Mouse (Mus musculus): Measurements from ENCODE around the gene Ppm1d. TPM values are rescaled to one million over a fixed set of nuclear protein-coding genes. Genes with fewer than 3 reads are reported as not detected.

The Ppm1d gene
- polyA plus RNA-seq, 1 experiment from 2014 or later = 8.3 TPM

DNA sequence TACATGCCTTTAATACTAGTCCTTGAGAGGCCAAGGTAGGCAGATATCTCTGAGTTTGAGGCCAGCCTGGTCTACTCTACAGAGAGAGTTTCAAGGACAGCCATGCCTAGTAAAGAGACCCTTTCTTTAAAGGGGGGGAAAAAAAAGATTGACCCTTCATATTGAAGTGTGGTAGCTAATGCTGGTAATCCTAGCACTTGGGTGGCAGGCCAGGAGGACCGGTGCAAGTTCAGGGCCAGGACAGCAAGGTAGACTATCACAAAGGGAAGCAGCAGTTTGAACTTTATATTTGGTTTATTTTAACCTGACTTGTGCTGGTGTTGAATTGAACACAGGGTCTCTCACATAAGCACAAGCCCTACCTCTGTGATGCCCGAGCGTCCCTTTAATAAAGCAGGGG, 2.3 kb downstream of the Ppm1d start:
- WGBS = 82% methylated on average over 3 of the region's 3 CpGs
- Histone ChIP-seq H3K27ac (ENCODE audit: low read length) (no peak overlapping the region), H3K4me1 (ENCODE audit: control insufficient read depth, insufficient read depth, low read length) (peaks cover 9% of the 10 kb centered on the region), H3K9ac (ENCODE audit: low read depth, low read length) (no peak overlapping the region; the same call in 1 of the 2 replicates), H3K4me3 (ENCODE audit: low read length) (no peak overlapping the region; the same call in 1 of the 2 replicates), H3K36me3 (ENCODE audit: control insufficient read depth, insufficient read depth, low read length) (no peaks in the 10 kb centered on the region), H3K27me3 (replicated peaks; ENCODE audit: control insufficient read depth, insufficient read depth, low read length) (no peaks in the 10 kb centered on the region), H3K9me3 (ENCODE audit: control insufficient read depth, low read length) (no peaks in the 10 kb centered on the region), H3K4me2 (ENCODE audit: low read depth, low read length) (peak overlapping the region; percentile 88)
- ATAC-seq = no peak

DNA sequence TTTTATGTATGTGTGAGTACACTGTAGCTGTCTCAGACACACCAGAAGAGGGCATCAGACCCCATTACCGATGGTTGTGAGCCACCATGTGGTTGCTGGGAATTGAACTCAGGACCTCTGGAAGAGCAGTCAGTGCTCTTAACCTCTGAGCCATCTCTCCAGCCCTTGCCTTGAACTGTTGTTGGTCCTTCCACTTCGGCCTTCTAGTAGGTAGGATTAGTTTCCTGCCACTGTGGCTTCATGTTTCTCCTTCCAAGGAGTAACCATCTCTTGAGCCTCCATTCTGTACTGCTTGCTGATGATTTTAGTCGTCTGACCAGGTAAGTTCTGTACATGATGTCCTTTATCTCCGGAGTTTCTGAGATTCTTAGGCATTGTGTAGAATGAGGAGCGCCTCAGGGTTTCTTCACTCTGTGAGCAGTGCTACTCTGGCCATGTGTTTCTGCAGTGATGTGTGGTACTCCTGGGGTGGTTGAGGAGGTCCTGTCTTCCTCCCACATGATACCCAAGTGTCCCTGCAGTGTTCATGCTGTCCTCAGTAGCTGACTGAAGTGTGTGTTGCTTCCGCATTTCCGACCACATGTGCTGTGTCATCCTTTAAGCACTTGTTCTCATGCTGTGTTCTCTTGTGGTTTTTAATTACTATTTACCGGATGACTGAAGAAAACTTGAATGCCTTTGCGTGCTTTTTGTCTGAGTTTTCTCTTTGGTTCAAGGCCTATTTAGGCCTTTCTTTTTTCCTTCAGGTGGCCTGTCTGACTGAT, 12.7 kb downstream of the Ppm1d start:
- H3K4me2 ChIP-seq (ENCODE audit: low read depth, low read length) = no peak overlapping the region
- no peaks in the 10 kb centered on the region for H3K9me3 ChIP-seq (ENCODE audit: control insufficient read depth, low read length)
- no peak for ATAC-seq
- 91% methylated on average over 9 of the region's 9 CpGs for whole genome bisulfite sequencing
- no peaks in the 10 kb centered on the region for H3K36me3 ChIP-seq (ENCODE audit: control insufficient read depth, insufficient read depth, low read length)
- H3K9ac ChIP-seq (ENCODE audit: low read depth, low read length) = no peak overlapping the region
- no peaks in the 10 kb centered on the region for H3K4me1 ChIP-seq (ENCODE audit: control insufficient read depth, insufficient read depth, low read length)
- H3K4me3 ChIP-seq (ENCODE audit: low read length) = no peak overlapping the region
- H3K27me3 ChIP-seq (replicated peaks; ENCODE audit: control insufficient read depth, insufficient read depth, low read length) = no peaks in the 10 kb centered on the region
- H3K27ac ChIP-seq (ENCODE audit: low read length) = no peak overlapping the region

DNA sequence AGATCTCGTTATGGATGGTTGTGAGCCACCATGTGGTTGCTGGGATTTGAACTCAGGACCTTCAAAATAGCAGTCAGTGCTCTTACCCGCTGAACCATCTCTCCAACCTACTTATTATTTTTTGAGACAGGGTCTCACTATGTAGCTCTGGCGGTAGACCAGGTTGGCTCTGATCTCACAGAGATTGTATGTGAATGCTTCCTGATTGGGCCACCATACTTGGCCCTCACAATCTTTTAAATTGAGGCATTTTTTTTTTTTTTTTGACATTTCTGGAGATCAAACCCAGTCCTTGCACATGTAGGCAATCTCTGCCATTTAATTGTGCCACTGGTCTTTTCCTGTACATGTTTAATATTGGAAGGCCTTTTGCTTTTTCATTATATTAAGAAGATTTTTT, 17.7 kb downstream of the Ppm1d start:
- ATAC-seq = no peak
- 93% methylated on average over 3 of the region's 3 CpGs for WGBS
- no peaks in the 10 kb centered on the region for H3K4me1 ChIP-seq (ENCODE audit: control insufficient read depth, insufficient read depth, low read length)
- no peak overlapping the region for H3K27ac ChIP-seq (ENCODE audit: low read length)
- no peak overlapping the region for H3K4me3 ChIP-seq (ENCODE audit: low read length)
- no peak overlapping the region for H3K9ac ChIP-seq (ENCODE audit: low read depth, low read length)
- H3K36me3 ChIP-seq (ENCODE audit: control insufficient read depth, insufficient read depth, low read length) = no peaks in the 10 kb centered on the region
- no peaks in the 10 kb centered on the region for H3K9me3 ChIP-seq (ENCODE audit: control insufficient read depth, low read length)
- H3K4me2 ChIP-seq (ENCODE audit: low read depth, low read length) = no peak overlapping the region
- no peaks in the 10 kb centered on the region for H3K27me3 ChIP-seq (replicated peaks; ENCODE audit: control insufficient read depth, insufficient read depth, low read length)

DNA sequence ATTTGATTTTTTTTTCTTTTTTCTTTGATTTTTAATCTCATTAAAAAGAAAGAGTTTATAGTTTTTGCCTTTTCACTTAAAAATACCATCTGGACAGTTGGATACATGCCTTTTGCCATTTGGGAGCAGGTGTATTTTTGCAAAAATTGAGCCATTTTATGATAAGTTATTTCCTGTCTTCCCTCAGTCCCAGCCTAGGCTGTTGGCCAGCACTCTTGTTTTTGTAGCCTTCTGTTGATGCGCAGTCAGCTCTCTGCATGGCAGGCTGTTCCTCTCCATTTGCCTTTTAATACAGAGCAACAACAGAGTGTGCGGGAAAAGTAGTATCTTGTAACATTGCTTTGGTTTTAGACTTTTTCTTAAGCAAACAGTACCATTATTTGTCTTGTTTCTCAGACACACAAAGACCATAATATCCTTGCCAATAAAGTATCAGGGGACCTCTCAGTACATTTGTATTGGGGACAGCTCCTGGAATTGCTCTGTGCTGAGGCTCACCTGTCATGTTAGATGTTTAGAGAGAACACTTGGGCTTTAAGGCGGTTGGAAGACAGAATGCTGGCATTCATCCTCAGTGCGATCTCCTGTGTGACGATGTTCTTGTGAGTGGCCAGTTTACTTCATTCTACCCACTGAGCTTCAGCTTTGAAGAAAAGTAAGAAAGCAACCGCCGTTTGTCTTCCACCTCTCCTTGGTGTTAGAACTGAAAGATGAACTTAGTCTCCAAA, 18.3 kb downstream of the Ppm1d start:
- 82% methylated on average over 7 of the region's 7 CpGs for WGBS
- H3K9me3 ChIP-seq (ENCODE audit: control insufficient read depth, low read length) = no peaks in the 10 kb centered on the region
- H3K4me2 ChIP-seq (ENCODE audit: low read depth, low read length) = no peak overlapping the region
- H3K4me1 ChIP-seq (ENCODE audit: control insufficient read depth, insufficient read depth, low read length) = no peaks in the 10 kb centered on the region
- no peaks in the 10 kb centered on the region for H3K27me3 ChIP-seq (replicated peaks; ENCODE audit: control insufficient read depth, insufficient read depth, low read length)
- no peak overlapping the region for H3K9ac ChIP-seq (ENCODE audit: low read depth, low read length)
- no peaks in the 10 kb centered on the region for H3K36me3 ChIP-seq (ENCODE audit: control insufficient read depth, insufficient read depth, low read length)
- ATAC-seq = no peak
- H3K4me3 ChIP-seq (ENCODE audit: low read length) = no peak overlapping the region
- no peak overlapping the region for H3K27ac ChIP-seq (ENCODE audit: low read length)

DNA sequence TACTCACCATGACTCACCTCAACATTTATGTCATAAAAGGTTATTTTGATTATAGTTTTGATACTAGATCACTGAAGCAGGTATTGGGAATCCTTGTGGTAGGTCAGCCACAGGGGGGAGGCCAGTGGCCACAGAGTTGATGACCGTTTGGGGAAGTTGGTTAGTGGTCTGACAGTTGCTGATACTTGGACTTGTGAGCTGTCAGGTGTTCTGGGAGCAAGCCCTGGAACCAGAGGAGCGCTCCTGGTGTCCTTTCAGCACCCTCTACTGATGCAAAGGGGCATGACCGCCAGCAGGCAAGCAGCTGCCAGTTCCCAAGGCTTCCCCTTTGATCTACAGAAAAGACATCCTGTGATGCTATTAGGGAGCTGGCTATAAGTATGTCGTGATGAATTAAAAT, 23.7 kb downstream of the Ppm1d start:
- no peaks in the 10 kb centered on the region for H3K27me3 ChIP-seq (replicated peaks; ENCODE audit: control insufficient read depth, insufficient read depth, low read length)
- no peaks in the 10 kb centered on the region for H3K9me3 ChIP-seq (ENCODE audit: control insufficient read depth, low read length)
- 0 out of 2 replicates have a peak, but pooled peaks cover 3% of the 10 kb centered on the region for H3K36me3 ChIP-seq (ENCODE audit: control insufficient read depth, insufficient read depth, low read length)
- no peak overlapping the region for H3K27ac ChIP-seq (ENCODE audit: low read length)
- no peak overlapping the region for H3K9ac ChIP-seq (ENCODE audit: low read depth, low read length)
- ATAC-seq = no peak
- no peaks in the 10 kb centered on the region for H3K4me1 ChIP-seq (ENCODE audit: control insufficient read depth, insufficient read depth, low read length)
- no peak overlapping the region for H3K4me2 ChIP-seq (ENCODE audit: low read depth, low read length)
- no peak overlapping the region for H3K4me3 ChIP-seq (ENCODE audit: low read length)
- WGBS = 51% methylated on average over 4 of the region's 4 CpGs

DNA sequence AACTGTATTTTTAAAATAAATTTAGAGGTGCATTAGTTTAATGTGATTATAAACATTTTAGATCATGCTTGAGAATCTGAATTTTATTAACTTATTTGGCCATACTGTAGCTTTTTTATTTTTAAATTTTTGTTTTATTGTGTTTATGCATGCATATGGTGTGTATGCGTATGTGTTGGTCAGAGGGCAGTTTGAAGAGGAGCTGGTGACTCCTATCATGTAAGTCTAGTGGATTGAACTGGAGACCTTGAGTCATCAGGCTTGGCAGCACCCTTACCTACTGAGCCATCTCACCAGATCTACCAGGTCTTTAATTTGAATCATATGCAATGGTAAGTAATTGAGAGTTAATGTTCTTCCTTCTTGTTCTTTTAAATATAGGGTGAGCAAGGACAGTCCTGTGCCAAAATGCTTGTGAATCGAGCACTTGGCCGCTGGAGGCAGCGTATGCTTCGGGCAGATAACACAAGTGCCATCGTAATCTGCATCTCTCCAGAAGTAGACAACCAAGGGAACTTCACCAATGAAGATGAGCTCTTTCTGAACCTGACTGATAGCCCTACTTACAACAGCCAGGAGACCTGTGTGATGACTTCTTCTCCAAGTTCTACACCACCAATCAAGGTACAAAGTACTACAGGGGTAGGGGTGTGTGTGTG, 28.3 kb downstream of the Ppm1d start:
- Histone ChIP-seq H3K4me2 (ENCODE audit: low read depth, low read length) (no peak overlapping the region), H3K36me3 (ENCODE audit: control insufficient read depth, insufficient read depth, low read length) (0 out of 2 replicates have a peak, but pooled peaks cover 3% of the 10 kb centered on the region), H3K4me1 (ENCODE audit: control insufficient read depth, insufficient read depth, low read length) (no peaks in the 10 kb centered on the region), H3K9ac (ENCODE audit: low read depth, low read length) (no peak overlapping the region), H3K27ac (ENCODE audit: low read length) (no peak overlapping the region), H3K27me3 (replicated peaks; ENCODE audit: control insufficient read depth, insufficient read depth, low read length) (no peaks in the 10 kb centered on the region), H3K4me3 (ENCODE audit: low read length) (no peak overlapping the region), H3K9me3 (ENCODE audit: control insufficient read depth, low read length) (no peaks in the 10 kb centered on the region)
- whole genome bisulfite sequencing = 96% methylated on average over 6 of the region's 6 CpGs
- ATAC-seq = peak; percentile 66; the same call in 1 of the 2 replicates

DNA sequence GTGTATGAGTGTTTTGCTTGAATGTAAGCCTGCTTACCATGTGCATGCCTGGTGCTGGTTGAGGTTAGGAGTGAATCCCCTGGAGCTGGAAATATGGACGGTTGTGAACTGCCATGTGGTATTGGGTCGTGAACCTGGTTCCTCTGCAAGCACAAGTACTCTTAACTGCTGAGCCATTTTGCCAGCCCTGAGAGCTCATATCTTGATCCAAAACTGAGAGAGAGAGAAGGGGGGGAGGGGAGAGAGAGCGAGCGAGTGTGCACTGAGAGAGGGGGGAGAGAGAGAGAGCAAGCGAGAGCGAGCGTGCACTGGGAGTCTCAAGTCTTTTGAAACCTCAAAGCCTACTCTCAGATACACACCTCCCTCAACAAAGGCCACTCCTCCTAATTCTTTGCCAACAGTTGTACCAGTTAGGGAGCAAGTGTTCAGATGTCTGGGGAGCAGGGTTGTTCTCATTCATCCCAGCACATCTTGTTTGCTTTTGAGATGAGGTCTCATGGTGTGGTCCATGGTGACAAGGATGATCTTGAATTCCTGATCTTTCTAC, 29.1 kb downstream of the Ppm1d start:
- Histone ChIP-seq H3K4me2 (ENCODE audit: low read depth, low read length) (no peak overlapping the region), H3K27me3 (replicated peaks; ENCODE audit: control insufficient read depth, insufficient read depth, low read length) (no peaks in the 10 kb centered on the region), H3K4me3 (ENCODE audit: low read length) (no peak overlapping the region), H3K27ac (ENCODE audit: low read length) (no peak overlapping the region), H3K36me3 (ENCODE audit: control insufficient read depth, insufficient read depth, low read length) (0 out of 2 replicates have a peak, but pooled peaks cover 3% of the 10 kb centered on the region), H3K9ac (ENCODE audit: low read depth, low read length) (no peak overlapping the region), H3K4me1 (ENCODE audit: control insufficient read depth, insufficient read depth, low read length) (no peaks in the 10 kb centered on the region), H3K9me3 (ENCODE audit: control insufficient read depth, low read length) (no peaks in the 10 kb centered on the region)
- ATAC-seq = no peak
- 91% methylated on average over 7 of the region's 7 CpGs for WGBS

DNA sequence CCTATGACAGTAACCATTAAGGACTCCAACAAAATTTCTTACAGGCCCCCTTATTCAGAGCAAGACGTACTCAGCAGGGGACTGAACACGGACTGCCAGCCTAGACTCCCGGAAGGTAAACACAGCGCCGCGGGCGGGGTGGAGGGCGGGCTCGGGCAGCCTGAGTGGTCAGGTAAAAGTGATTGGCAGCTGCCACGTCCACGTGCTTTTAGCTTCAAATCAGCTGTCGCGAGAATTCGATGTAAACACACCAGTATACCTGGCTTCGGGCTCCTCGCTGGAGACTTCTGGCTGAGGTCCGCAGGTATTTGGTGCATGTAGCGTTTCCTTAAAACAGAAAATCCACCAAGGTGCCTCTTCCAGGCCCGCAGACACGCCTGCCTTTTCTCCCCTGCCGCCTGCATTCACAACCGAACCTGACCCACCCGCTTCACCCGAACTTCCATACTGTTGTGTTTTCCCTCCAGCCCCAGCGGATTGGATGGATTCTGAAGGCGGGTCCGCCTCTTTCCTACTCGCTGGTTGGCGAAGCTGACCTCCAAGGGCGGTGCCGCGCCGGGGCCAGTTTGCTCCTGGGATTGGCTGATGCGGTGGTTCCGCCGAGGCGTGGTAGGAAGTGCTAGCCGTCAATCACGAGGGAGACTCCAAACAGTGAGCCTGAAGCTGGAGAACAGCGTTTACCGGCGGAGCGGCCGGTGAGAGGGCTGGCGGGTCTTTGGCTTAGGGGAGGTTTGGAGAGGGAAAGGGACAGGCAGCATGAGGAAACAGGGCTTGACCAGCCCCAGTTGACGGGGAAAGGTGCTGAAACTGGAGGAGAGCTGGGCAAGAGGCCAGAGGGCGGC, 41.7 kb downstream of the Ppm1d start, which contains the start of gene Bcas3:
Bcas3 (plus strand) TSS at position 629 of the 842 bp plus-strand sequence.
- under 1% methylated on average over 47 of the region's 47 CpGs for WGBS
- ATAC-seq = peak; percentile 100
- 0 out of 2 replicates have a peak within 1 kb of the TSS, but pooled peaks have one; percentile 45 for H3K27ac ChIP-seq (ENCODE audit: low read length)

More for the DNA sequence above, 41.7 kb downstream of the Ppm1d start, which contains the start of gene Bcas3:
- Histone ChIP-seq H3K4me3 (ENCODE audit: low read length) (peak within 1 kb of the TSS; percentile 77), H3K4me2 (ENCODE audit: low read depth, low read length) (peak within 1 kb of the TSS; percentile 79), H3K27me3 (replicated peaks; ENCODE audit: control insufficient read depth, insufficient read depth, low read length) (no peaks in the 10 kb centered on the region), H3K4me1 (ENCODE audit: control insufficient read depth, insufficient read depth, low read length) (0 out of 2 replicates have a peak, but pooled peaks cover 5% of the 10 kb centered on the region), H3K9me3 (ENCODE audit: control insufficient read depth, low read length) (no peaks in the 10 kb centered on the region), H3K9ac (ENCODE audit: low read depth, low read length) (peak within 1 kb of the TSS; percentile 83), H3K36me3 (ENCODE audit: control insufficient read depth, insufficient read depth, low read length) (no peaks in the 10 kb centered on the region)

Measured in intestine, embryonic 16.5 days (tissue).